Mouse (Mus musculus): ENCODE data around the gene Trip6. TPM values are rescaled to one million over a fixed set of nuclear protein-coding genes. Genes with fewer than 3 reads are reported as not detected.

The Trip6 gene
- polyA plus RNA-seq, 1 experiment from 2014 or later: 17.3 TPM

DNA sequence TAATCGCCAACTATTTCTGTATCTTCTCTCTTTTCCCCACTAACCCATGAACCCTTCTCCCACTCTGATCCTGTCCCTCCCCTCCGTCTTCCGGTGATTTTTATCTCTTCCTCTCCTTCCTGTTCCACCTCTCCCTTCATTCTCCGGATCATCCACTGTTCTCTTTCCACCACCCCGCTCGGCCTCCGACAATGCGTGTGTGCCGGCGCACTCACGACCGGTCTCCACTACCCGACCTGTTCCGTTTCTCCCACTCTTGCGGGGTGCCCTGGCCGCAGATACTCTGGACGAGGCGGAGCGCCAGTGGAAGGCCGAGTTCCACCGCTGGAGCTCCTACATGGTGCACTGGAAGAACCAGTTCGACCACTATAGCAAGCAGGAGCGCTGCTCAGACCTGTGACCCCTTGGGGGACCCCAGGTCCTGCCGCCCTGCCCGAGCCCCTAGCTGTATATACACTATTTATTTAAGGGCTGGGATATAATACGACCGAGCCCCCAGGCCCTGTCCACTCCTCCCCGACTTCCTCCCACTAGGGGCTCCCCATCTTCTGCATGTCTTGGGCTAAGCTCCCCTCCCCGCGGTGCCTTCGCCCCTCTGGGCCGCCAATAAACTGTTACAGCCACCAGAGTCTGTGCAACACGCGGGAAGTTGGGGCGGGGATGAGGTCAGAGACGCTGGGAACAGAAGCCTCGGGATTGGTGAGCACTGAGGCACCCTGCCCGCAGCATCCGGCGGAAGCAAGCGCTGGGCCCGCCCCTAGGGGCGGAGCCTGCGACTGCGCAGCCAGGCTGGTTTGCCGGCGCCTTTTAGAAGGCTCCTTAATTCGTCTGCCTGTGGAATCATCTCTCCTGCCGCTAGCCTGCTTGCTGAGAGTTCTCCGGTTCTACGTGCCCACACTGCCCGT lies 20.1 kb downstream of the Trip6 start, which contains the start of gene Ufsp1:
Gene Ufsp1 (plus strand): TSS at position 791 of the 905 bp plus-strand sequence.
- Histone ChIP-seq H3K27me3 (peaks cover 23% of the 10 kb centered on the region), H3K4me1 (replicated peaks) (peaks cover 44% of the 10 kb centered on the region), H3K27ac (replicated peaks) (peak within 1 kb of the TSS; percentile 81), H3K4me3 (peak within 1 kb of the TSS; percentile 51), H3K36me3 (peaks cover 37% of the 10 kb centered on the region), H3K9ac (peak within 1 kb of the TSS; percentile 82), H3K9me3 (no peaks in the 10 kb centered on the region), H3K4me2 (peak within 1 kb of the TSS; percentile 85)
- under 1% methylated on average over 52 of the region's 52 CpGs for WGBS
- peak; percentile 95 for ATAC-seq (ENCODE audit: low FRiP score, low read depth)

DNA sequence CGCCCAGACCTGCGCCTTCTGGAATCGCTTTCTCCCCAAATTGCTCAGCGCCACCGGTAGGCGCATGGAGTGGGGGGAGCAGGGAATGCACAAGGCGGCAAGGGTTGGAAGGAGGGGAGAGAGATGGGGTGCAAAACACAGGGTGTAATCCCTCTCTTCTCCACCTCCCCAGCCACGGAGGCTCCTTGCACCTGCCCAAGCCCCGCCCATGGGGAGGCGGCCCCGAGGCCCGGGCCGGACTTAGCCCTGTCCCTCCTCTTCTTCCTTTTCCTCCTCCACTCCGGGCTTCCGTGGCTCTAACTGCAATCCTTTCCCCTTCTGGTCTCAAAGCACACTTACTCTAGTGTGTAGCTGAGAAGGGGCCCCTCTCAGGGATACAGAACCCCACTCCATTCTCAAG lies 20.9 kb downstream of the Trip6 start:
- ATAC-seq (ENCODE audit: low FRiP score, low read depth): no peak

DNA sequence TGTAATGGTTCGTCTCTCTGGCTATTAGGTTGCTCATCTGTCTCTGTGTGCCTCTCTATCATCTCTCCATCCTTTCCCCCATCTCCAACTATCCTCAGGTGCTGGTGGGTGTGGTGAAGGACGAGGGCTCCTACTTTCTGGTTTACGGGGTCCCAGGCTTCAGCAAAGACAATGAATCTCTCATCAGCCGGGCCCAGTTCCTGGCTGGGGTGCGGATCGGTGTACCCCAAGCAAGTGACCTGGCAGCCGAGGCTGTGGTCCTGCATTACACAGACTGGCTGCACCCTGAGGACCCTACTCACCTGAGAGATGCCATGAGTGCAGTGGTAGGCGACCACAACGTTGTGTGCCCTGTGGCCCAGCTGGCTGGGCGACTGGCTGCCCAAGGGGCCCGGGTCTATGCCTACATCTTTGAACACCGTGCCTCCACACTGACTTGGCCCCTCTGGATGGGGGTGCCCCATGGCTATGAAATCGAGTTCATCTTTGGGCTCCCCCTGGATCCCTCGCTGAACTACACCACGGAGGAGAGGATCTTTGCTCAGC lies 22.8 kb downstream of the Trip6 start:
- Histone ChIP-seq H3K9me3 (no peaks in the 10 kb centered on the region), H3K27ac (replicated peaks) (no peak overlapping the region), H3K27me3 (peaks cover 23% of the 10 kb centered on the region), H3K4me1 (replicated peaks) (peaks cover 65% of the 10 kb centered on the region), H3K4me2 (peak overlapping the region; percentile 96; the same call in 1 of the 2 replicates), H3K36me3 (peaks cover 11% of the 10 kb centered on the region), H3K9ac (no peak overlapping the region), H3K4me3 (no peak overlapping the region)
- ATAC-seq (ENCODE audit: low FRiP score, low read depth): no peak
- 78% methylated on average over 15 of the region's 15 CpGs for WGBS

More for the DNA sequence above, 20.9 kb downstream of the Trip6 start:
- Histone ChIP-seq H3K27ac (replicated peaks) (peak overlapping the region; percentile 81), H3K4me3 (peak overlapping the region; percentile 51), H3K4me1 (replicated peaks) (peaks cover 50% of the 10 kb centered on the region), H3K36me3 (peaks cover 29% of the 10 kb centered on the region), H3K9me3 (no peaks in the 10 kb centered on the region), H3K4me2 (peak overlapping the region; percentile 85), H3K27me3 (peaks cover 23% of the 10 kb centered on the region), H3K9ac (peak overlapping the region; percentile 51)
- WGBS: 0% methylated on average over 15 of the region's 15 CpGs

DNA sequence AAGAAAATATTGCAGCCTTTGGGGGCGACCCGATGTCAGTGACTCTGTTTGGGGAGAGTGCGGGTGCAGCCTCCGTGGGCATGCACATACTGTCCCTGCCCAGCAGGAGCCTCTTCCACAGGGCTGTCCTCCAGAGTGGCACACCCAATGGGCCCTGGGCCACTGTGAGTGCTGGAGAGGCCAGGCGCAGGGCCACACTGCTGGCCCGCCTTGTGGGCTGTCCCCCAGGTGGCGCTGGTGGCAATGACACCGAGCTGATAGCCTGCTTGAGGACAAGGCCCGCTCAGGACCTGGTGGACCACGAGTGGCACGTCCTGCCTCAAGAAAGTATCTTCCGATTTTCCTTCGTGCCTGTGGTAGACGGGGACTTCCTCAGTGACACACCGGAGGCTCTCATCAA lies 23.5 kb downstream of the Trip6 start:
- Histone ChIP-seq H3K36me3 (peaks cover 3% of the 10 kb centered on the region), H3K4me3 (no peak overlapping the region), H3K9me3 (no peaks in the 10 kb centered on the region), H3K4me1 (replicated peaks) (peaks cover 71% of the 10 kb centered on the region), H3K27me3 (peaks cover 23% of the 10 kb centered on the region), H3K9ac (no peak overlapping the region), H3K4me2 (peak overlapping the region; percentile 96), H3K27ac (replicated peaks) (no peak overlapping the region)
- 29% methylated on average over 15 of the region's 15 CpGs for WGBS
- ATAC-seq (ENCODE audit: low FRiP score, low read depth): no peak

DNA sequence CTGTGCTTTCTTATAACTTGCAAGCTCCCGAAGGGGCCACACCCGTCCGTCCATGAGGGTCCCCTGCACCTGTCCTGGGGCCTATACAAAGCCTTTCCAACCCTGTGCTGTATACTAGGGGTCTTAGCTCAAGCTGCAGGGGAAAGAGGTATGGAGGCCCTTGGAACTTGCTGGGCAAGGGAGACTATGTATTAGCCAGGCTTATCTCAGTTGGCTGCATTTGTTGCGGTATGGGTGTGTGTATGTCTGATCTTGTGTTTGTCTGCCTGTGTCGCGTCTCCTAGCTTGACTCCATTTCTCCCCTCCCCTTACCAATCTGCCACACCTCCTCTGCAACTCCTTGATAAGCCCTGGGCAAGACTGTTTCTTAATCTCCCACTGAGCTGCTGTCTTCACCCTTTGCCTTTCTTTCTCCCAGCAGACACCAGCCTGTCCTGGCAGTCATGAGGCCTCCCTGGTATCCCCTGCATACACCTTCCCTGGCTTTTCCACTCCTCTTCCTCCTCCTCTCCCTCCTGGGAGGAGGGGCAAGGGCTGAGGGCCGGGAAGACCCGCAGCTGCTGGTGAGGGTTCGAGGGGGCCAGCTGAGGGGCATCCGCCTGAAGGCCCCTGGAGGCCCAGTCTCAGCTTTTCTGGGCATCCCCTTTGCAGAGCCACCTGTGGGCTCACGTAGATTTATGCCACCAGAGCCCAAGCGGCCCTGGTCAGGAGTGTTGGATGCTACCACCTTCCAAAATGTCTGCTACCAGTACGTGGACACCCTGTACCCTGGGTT lies 24.4 kb downstream of the Trip6 start:
- WGBS: 55% methylated on average over 13 of the region's 13 CpGs
- Histone ChIP-seq H3K9ac (peak overlapping the region; percentile 48; the same call in 1 of the 2 replicates), H3K4me2 (peak overlapping the region; percentile 96), H3K4me3 (peak overlapping the region; percentile 55), H3K9me3 (no peaks in the 10 kb centered on the region), H3K4me1 (replicated peaks) (peaks cover 63% of the 10 kb centered on the region), H3K27ac (replicated peaks) (no peak overlapping the region), H3K36me3 (no peaks in the 10 kb centered on the region), H3K27me3 (peaks cover 23% of the 10 kb centered on the region)
- ATAC-seq (ENCODE audit: low FRiP score, low read depth): no peak

DNA sequence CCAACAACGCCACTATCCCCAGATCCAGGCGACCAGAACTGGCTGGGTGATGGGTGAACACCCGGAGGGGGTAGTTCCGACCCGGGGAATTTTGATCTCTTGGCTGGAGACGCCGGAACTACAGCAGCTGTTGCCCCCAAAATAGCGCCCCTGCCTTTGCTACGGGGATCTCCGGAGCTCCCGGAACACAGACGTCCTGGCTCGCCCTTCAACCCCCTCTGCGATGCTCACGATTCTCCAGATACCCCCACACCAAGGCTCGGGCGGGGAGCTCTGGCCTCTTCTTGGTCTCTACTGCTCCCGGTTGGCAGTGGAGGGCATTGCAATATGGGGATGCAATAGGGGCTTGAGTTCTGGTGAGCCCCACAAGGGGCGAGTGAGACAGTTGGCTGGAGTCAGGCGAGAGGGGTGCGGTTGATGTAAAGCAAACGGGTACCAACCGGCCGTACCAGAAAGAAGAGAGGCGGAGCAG lies 25.2 kb downstream of the Trip6 start:
- H3K27me3 ChIP-seq: peaks cover 23% of the 10 kb centered on the region
- H3K4me1 ChIP-seq (replicated peaks): peaks cover 60% of the 10 kb centered on the region
- 4% methylated on average over 25 of the region's 25 CpGs for WGBS
- H3K9me3 ChIP-seq: no peaks in the 10 kb centered on the region
- H3K36me3 ChIP-seq: no peaks in the 10 kb centered on the region
- ATAC-seq (ENCODE audit: low FRiP score, low read depth): no peak
- H3K27ac ChIP-seq (replicated peaks): no peak overlapping the region; the same call in 1 of the 2 replicates
- peak overlapping the region; percentile 96 for H3K4me2 ChIP-seq
- H3K4me3 ChIP-seq: peak overlapping the region; percentile 55
- peak overlapping the region; percentile 48 for H3K9ac ChIP-seq

DNA sequence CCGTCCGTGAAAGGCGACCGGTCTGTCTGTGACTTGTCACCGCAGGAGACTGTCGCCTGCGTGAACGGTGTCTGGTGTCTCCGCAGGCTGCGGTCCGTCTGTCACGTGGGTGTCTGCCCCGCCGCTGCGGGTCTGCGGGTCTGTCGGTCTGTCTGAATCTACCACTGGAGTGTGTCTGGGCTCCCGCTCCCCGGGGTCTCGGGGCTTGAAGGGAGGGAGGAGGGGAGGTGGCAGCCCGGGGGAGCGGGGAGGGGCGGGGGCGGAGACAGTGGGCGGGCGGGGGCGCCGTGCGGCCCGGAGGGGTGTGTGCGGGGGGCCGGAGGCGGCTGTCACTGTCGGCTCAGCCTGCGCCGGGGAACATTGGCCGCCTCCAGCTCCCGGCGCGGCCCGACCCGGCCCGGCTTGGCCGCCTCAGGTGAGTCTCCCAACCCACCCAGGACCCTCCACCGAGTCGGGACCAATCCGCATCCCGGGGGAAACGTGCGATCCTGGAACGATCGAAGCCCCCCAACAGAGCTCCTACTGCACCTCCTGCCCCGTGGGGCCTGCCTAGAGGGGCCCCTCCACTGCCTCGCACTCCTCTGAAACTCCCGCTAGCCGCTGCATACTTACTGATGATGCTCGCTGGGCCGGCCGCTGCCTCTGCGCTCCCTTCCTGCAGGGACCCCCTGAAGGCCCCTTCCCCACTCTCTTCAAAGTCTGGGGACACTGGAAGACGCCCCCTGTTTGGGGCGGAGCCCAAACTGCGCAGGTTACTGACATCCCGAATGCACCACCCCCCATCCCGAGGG lies 26.1 kb downstream of the Trip6 start:
- H3K9me3 ChIP-seq: no peaks in the 10 kb centered on the region
- H3K4me3 ChIP-seq: peak overlapping the region; percentile 55
- peak overlapping the region; percentile 69 for H3K9ac ChIP-seq
- under 1% methylated on average over 44 of the region's 65 CpGs for WGBS
- H3K27me3 ChIP-seq: peaks cover 23% of the 10 kb centered on the region
- peak; percentile 12; the same call in 1 of the 2 replicates for ATAC-seq (ENCODE audit: low FRiP score, low read depth)
- H3K36me3 ChIP-seq: no peaks in the 10 kb centered on the region
- peak overlapping the region; percentile 96 for H3K4me2 ChIP-seq
- H3K27ac ChIP-seq (replicated peaks): peak overlapping the region; percentile 85
- H3K4me1 ChIP-seq (replicated peaks): peaks cover 54% of the 10 kb centered on the region

DNA sequence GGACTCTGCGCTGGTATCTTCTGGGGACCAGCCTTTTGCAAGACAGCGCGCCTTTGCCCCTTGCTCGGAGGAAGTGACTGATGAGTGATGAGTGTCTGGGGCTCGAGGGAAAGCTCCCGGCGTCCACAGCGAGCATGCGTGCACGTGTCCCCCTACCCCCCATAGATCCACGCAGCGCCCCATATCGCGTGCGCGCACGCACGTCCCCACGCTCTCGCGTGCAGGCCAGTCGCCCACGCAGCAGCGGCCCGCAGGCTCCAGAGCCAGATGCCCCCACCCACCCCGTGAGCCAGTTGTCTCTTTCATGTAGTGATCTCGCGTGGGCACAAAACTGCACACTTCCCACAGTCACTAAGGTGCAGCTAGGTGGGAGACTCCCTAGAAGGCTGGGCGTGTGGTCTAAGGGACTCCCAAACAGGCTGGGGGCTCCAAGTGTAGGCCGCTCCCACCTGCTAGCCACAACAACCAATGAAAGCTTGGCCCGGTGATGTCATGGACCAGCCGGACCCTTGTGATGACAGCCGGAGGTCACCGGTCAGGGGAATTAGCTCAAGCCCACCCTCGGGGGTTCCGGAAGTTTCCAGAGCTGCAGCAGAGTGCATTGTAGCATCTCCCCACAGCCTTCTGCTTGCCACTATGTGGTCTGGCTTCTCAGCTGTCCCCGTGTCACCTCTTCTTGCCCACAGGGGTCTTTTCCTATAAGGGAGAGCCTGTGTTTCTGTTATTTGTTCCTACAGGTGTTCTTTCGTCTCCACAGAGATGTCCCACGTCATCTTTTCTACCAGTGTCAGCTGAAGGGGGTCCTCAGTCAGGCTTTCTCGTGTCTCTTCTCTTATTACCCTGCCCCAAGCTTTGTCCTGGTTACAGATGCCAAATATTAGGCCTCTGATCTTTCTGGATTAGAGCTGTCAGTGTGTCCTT lies 26.9 kb downstream of the Trip6 start, which contains the start of gene Ache:
Gene Ache (plus strand): TSS at position 488 of the 921 bp plus-strand sequence.
- peak; percentile 83 for ATAC-seq (ENCODE audit: low FRiP score, low read depth)
- peaks cover 22% of the 10 kb centered on the region for H3K27me3 ChIP-seq
- peak within 1 kb of the TSS; percentile 55 for H3K4me3 ChIP-seq
- H3K9me3 ChIP-seq: no peaks in the 10 kb centered on the region
- peak within 1 kb of the TSS; percentile 96 for H3K4me2 ChIP-seq
- H3K9ac ChIP-seq: peak within 1 kb of the TSS; percentile 69
- under 1% methylated on average over 40 of the region's 40 CpGs for WGBS
- H3K36me3 ChIP-seq: no peaks in the 10 kb centered on the region
- H3K27ac ChIP-seq (replicated peaks): peak within 1 kb of the TSS; percentile 85
- H3K4me1 ChIP-seq (replicated peaks): peaks cover 46% of the 10 kb centered on the region

DNA sequence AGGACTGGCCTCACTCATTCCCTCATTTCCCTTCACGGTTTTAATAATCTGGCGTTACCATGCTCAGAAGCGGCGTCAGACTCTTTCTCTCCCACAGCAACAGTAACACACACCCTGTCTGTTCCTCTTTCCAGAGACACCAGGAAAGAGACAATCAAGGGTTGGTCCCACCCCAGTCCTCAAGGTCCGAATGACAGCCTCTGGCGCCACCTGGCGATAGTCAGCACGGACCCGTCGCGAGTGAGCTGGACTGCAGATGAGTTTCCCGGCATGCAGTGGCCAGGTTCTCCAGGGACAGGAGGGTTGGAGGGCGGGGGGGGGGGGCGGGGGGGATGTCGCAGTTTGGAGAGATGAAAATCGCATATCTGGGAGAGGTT lies 27.6 kb downstream of the Trip6 start:
- Histone ChIP-seq H3K4me1 (replicated peaks) (peaks cover 46% of the 10 kb centered on the region), H3K9ac (peak overlapping the region; percentile 69; the same call in 1 of the 2 replicates), H3K9me3 (no peaks in the 10 kb centered on the region), H3K4me3 (peak overlapping the region; percentile 55), H3K27me3 (peaks cover 16% of the 10 kb centered on the region), H3K4me2 (peak overlapping the region; percentile 96), H3K27ac (replicated peaks) (peak overlapping the region; percentile 85), H3K36me3 (no peaks in the 10 kb centered on the region)
- peak; percentile 77 for ATAC-seq (ENCODE audit: low FRiP score, low read depth)
- WGBS: under 1% methylated on average over 16 of the region's 16 CpGs

DNA sequence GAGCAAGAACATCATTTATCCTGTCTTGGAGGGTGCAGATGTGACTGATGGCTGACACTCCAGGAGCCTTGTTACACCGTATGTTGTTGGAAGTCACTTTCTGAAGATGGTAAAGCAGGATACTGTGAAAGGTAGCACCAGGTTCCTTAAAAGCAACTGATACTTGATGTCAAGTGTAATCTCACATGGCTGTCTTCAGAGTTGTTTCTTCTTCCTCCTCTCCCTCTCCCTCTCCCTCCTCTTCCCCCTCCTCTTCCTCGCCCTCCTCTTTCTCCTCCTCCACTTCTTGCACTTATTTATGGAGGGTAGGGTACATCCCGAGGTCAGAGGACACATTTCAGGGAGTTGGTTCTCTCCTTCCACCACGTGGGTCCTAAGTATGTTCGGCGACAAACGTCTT lies 28.2 kb downstream of the Trip6 start:
- peak overlapping the region; percentile 85 for H3K27ac ChIP-seq (replicated peaks)
- peaks cover 11% of the 10 kb centered on the region for H3K27me3 ChIP-seq
- 0 out of 2 replicates have a peak overlapping the region, but pooled peaks have one; percentile 7 for H3K9ac ChIP-seq
- H3K4me2 ChIP-seq: peak overlapping the region; percentile 96
- 54% methylated on average over 7 of the region's 7 CpGs for whole genome bisulfite sequencing
- peak overlapping the region; percentile 55; the same call in 1 of the 2 replicates for H3K4me3 ChIP-seq
- no peak for ATAC-seq (ENCODE audit: low FRiP score, low read depth)
- no peaks in the 10 kb centered on the region for H3K9me3 ChIP-seq
- no peaks in the 10 kb centered on the region for H3K36me3 ChIP-seq
- peaks cover 46% of the 10 kb centered on the region for H3K4me1 ChIP-seq (replicated peaks)
